Mouse (Mus musculus) CD4-positive, CD25-positive, alpha-beta regulatory T cell, adult 9 weeks (primary cell): ENCODE results near the gene Hoxa10. TPM values are rescaled to one million over a fixed set of nuclear protein-coding genes. Genes with fewer than 3 reads are reported as not detected.

ENCODE experiments used
- polyA plus RNA-seq: library from polyadenylated mRNA; unstranded; fragments of 100-300 nt; shearing (Covaris generic); gene quantifications from one replicate; pipeline ENCODE4 v1.2.1, GENCODE M21; 2017

Hoxa10 gene
- polyA plus RNA-seq = not detected

DNA sequence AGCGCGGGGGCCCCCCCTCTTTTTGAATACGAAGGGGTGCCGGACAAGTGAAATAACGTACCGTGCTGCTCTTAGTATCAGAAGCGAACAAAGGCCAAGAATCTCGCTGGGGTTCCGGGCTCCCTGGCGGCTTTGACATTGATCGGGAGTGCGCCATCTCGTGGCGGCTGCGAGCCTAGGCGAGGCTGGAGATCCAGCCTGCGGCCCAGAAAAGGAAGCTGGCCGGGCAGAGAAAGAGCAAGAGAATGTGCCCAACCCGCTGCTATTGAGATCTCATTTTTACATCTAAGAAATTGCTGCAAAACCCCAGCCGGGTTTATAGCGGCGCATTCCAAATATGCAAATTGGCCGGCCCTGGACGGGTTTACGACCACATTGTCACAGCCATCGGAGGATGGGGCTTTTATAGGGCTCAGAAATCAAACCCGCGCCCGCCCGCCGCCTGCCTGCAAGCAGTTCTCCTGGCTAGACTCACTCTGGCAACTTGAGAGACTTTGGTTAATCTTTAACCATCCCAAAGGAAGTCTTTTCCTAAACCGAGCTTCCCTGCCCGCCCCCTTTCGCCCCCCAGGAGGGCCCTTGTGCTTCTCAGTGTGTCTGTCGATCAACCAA lies at the start of gene Hoxa10:
Gene Hoxa10 (minus strand): TSS at position 466 of the 612 bp plus-strand sequence.

GRCm38 (mm10) chr6:52260654-52261575 lies 20.3 kb upstream of the Hoxa10 start, which contains the start of gene Hoxa13:
Gene Hoxa13, minus strand, starts transcription at chr6:52260880.

DNA sequence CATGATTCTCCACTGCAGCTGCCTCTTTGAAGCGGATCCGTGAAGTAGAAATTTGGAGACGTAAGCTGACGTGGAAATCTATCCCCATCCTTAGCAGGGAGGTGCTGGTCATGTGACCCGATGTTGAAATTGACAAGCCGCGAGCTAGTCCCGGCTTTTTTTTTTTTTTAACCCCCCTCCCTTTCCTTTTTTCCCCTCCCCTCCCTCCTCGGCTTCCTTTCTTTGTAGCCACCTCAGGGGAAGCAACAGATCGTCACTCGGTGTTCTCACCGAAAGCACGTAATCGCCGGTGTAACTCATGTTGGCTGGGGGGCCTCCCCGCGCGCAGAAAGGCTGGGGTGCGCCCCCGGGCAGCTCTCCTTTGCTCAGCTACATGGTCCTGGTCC lies 5.1 kb upstream of the Hoxa10 start, which contains the start of gene Hoxa11:
Gene Hoxa11 (minus strand): TSS at position 54 of the 386 bp plus-strand sequence.

GRCm38 (mm10) chr6:52230516-52231165 lies 10.0 kb downstream of the Hoxa10 start, which contains the start of gene Hoxa9:
Gene Hoxa9, minus strand, starts transcription at chr6:52231089.

DNA sequence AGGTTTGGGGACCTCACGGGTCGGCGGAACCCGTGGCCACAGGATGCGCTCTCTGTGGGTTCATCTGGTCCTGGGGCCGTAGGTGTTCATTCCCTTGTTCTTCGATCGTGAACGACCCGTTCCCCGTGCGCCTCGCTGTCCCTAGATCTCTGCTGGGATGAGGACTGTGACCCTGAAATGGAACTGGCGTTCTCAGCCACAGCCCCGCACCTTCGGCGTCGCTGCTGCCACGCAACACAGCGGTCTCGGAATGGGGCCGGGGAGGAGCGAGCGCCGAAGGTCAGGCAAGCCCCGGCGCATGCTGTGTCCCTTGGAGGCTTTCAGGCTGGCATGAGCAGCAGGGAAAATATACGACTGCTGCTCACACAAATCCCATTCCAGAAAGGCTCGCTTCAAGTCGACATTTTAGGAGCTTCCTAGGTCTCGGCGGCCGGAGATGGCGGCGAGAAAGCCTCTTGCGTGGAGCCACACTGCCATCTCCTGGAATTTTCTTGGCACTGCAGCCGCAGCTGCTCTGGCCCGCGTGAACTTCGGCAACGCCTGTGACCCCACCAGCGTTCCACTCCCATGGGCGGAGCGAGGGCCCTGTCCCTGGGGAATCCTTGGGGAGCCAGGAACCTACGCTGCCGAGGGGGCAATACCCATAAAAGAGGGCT lies 19.2 kb downstream of the Hoxa10 start, which contains the start of gene Hoxa7:
Gene Hoxa7 (minus strand): TSS at position 518 of the 656 bp plus-strand sequence.

DNA sequence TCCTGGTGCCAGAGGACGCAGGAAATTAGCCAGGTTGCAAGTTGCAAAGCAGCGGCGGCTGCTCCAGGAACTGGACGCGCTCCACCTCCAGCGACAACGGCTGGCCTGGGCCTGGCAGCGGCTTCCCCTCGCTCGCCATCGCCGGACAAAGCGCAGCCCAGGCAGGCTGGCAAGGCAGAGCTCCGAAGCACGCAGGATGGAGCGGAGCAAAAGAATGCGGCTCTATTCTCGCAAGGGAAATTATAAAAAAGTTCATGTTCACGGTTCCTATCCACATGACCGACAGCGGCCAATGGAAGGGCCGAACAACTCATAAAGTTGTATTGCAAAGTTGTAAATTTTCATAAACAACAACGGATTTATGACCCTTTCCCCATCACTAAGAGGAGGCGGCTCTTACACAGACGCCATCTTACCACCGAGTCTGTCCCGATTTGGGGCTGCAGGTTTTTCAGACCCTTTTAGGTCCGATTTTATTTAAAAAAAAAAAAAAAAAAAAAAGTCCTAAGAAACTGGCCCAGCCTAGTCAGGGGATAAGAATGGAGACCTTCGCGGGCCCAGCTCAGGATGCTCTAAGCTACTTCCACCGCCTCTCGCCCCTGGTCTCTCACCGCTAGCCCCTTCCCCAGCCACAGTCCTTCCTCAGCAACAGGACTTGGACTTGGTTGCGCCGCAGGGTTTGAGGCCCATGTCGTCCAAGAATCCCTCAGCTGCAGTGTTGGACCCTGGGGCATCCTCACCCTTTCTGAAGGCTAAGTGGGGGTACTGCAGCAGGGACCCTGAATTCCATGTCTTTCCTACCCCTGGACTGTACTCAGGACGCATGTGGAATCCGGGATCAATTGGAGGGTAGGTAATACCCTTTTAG lies 27.3 kb downstream of the Hoxa10 start, which contains the start of the genes Hoxa3 and Gm28308:
Gene Hoxa3 (minus strand): TSS at position 218 of the 868 bp plus-strand sequence.
Gene Gm28308 (minus strand): TSS at position 221 of the 868 bp plus-strand sequence.

GRCm38 (mm10) chr6:52208072-52208867 lies 32.4 kb downstream of the Hoxa10 start, which contains the start of gene Hoxa6:
Gene Hoxa6, minus strand, starts transcription at chr6:52208722.

GRCm38 (mm10) chr6:52204050-52204752 lies 36.5 kb downstream of the Hoxa10 start, which contains the start of gene Hoxa5:
Gene Hoxa5, minus strand, starts transcription at chr6:52204587.

GRCm38 (mm10) chr6:52190906-52191810 lies 49.5 kb downstream of the Hoxa10 start, which contains the start of gene Hoxa4:
Gene Hoxa4, minus strand, starts transcription at chr6:52191753.

Other genes starting within 250 kb of the Hoxa10 start
- gene Skap2, start 228.3 kb downstream of the Hoxa10 start, polyA plus RNA-seq = 24.3 TPM
- gene Hoxa1, start 82.5 kb downstream of the Hoxa10 start, polyA plus RNA-seq = not detected
- not detected for gene Hoxa2, start 76.0 kb downstream of the Hoxa10 start, polyA plus RNA-seq
- not detected for gene 5730596B20Rik, start 63.4 kb downstream of the Hoxa10 start, polyA plus RNA-seq
- not detected for gene Hoxa4, start 49.1 kb downstream of the Hoxa10 start, polyA plus RNA-seq
- gene Hoxa5, start 36.3 kb downstream of the Hoxa10 start, polyA plus RNA-seq = not detected
- not detected for gene Hoxa6, start 32.1 kb downstream of the Hoxa10 start, polyA plus RNA-seq
- gene Hoxa3, start 27.5 kb downstream of the Hoxa10 start, polyA plus RNA-seq = not detected
- not detected for gene Gm28308, start 27.5 kb downstream of the Hoxa10 start, polyA plus RNA-seq
- 0.72 TPM for gene Hoxa7, start 19.0 kb downstream of the Hoxa10 start, polyA plus RNA-seq
- not detected for gene Hoxa9, start 9.8 kb downstream of the Hoxa10 start, polyA plus RNA-seq
- not detected for gene Hoxa11, start 5.0 kb upstream of the Hoxa10 start, polyA plus RNA-seq
- not detected for gene Hoxa13, start 20.0 kb upstream of the Hoxa10 start, polyA plus RNA-seq
- gene Evx1, start 72.6 kb upstream of the Hoxa10 start, polyA plus RNA-seq = not detected